Mouse (Mus musculus): ENCODE data around the gene Tinagl1.

Gene Tinagl1

GRCm38 (mm10) chr4:130175072-130175711, at the start of gene Tinagl1:
Tinagl1 (minus strand) TSS chr4:130175122.
- DNase-seq (ENCODE audit: low spot score), result no peak

GRCm38 (mm10) chr4:130224071-130224470, 49.1 kb upstream of the Tinagl1 start:
- no peak for DNase-seq (ENCODE audit: low spot score)

DNA sequence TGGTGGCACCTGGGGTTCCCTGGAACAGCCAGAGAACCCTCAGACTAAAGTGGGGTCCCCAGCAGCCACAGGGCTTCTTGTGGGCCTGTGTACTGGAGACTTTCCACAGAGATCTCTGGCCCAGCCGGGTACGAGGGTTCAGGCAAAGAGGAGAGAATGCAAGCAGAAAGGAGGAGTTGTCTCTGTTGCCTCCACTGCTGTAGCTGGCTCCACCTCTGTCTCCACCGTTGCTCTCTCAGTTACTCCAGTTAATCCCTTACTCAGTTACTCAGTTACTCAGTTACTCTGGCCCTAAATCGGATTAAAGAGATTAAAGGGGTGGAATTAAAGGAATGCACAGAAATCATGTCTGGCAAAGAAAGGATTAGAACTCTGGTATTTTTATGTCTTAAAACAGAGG, 47.3 kb upstream of the Tinagl1 start, which contains the start of gene Gm853:
Gene Gm853, minus strand, starts transcription at position 223 of the 400 bp plus-strand sequence.
- DNase-seq (ENCODE audit: low spot score), result no peak

DNA sequence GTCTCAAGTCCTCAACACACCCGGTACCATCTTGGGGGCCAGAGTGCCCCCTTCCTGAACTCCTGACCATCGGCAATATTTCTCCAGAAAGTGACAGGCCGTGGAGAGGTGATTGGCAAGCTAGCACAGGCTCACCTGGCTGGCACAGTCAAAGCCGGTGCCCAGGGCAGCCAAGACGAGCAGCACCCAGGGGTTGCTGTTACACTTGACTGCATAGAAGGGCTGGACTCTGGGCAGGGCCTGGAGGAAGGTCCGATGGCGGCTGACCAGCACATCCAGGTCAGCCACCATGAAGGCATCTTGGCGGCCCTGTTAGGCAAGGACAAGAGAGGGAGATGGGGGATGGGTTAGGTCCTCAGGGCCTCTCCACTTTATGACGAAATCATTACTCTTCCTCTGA, 45.3 kb upstream of the Tinagl1 start:
- DNase-seq (ENCODE audit: low spot score), result no peak

DNA sequence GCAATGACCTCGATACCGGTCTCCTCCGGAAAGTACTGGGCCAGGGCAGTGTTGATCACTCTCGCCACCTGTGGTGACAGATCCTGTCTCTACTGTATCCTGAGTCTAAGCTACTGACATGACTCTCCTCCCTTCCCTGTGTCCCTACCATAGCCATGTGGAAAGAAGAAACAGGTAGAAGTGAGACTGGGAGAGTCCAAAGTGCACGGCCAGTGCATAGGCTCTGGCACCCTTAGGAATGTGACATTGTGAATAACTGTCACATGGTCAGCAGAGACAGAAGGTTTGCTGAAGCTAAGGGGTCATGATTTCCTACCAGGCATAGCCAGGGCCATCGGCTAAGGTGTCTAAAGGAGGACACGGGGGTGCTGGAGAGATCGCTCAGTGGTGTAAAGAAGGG, 40.5 kb upstream of the Tinagl1 start:
- DNase-seq (ENCODE audit: low spot score), result no peak

DNA sequence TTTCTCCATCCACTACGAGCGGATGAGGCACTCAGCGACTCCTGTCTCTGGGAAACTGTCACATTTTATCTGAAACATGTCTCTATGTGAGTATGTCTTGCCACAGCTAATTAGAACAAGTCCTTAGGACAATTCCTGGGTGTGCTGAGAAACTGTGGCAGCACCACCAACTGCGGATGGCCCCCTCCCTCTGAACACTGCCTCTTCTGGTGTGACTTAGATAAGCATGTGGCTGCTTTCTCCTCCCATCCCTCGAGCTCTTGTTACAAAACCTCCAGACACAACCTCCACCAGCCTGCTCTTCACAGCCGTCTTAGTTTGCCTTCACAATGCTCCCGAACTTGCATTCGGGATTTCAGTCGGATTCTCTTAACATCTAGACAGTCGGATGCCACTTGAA, 38.9 kb upstream of the Tinagl1 start:
- DNase-seq (ENCODE audit: low spot score), result no peak

DNA sequence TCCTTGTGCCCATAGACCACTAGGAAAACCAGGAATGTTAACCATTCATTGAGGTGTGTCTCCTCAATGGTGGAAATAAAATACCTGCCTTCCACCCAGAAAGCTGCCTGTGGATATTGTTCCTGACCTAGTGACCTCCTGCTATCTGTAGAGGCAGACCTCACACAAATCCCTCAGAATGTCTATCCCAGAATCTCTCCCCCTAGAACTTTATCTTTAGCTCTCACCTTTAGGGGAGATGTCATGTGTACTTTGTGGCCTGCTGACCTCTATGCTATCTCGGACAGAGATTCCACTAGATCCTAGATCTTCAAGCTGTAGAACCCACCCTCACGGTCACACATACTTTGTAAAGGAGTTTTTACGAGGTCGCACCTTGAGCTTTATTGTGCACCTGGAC, 38.3 kb upstream of the Tinagl1 start:
- DNase-seq (ENCODE audit: low spot score), result no peak

GRCm38 (mm10) chr4:130212421-130212820, 37.5 kb upstream of the Tinagl1 start:
- no peak for DNase-seq (ENCODE audit: low spot score)

GRCm38 (mm10) chr4:130211870-130212269, 36.9 kb upstream of the Tinagl1 start:
- DNase-seq (ENCODE audit: low spot score), result no peak

DNA sequence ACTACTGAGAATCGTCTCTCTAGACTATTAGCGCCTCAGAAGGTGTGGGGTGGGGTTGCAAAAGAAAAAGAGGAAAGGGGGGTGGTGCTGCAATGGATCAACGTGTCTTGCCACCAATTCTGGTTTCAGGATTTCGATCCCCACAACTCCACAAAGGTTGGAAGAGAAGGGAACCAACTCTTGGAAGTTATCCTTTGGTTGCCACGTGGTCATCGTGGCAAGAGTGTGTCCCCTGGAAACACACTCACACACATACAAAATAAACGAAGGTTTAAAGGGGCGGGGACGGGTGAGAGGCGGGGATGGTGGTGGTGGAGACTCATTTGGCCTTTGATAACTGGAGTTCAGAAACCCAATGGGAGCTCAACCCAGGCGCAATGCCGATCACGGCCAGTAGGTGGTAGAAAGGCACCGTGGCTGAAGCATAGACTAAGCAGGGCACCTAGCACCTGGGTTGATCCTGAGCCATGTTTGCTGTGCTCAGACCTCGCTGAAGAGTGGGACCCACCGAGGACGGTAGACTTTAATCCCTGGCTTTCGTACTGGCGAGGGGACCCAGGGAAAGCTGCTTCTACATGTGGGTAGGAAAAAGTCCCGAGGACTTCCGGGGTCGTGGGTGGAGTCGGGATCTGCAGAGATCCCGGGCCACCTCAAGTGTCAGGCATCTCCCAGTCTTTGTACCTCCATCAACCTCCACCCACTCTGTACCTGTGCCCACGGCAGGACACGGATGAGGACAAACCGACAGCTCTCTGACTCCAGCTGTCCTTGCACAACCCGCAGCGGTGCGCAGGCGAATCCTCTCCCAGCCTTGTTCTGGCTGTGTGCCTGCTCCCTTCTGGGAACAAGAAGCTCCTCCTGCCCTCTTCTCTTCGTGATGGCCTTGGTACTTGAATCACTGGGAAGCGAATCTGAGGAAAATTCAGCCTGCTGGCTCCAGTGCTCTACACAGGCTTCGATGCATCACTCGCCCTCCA, 24.1 kb upstream of the Tinagl1 start:
- peak; percentile 75 for DNase-seq (ENCODE audit: low spot score)

DNA sequence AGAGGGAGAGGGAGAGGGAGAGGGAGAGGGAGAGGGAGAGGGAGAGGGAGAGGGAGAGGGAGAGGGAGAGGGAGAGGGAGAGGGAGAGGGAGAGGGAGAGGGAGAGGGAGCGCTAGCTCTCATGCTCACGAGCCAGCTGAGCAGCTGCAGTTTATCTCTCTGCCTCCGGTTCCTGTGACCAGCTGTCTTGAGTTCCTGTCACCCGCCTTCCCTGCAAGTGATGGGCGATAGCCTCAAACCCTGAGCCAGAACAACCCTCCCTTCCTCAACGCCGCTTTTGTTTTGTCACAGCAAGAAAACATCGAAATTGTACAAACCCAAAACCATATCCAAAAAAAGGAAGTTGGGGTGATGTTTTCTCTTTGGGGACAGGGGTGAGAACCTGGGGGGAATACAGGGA, 21.6 kb upstream of the Tinagl1 start:
- no peak for DNase-seq (ENCODE audit: low spot score)

GRCm38 (mm10) chr4:130195924-130196323, 21.0 kb upstream of the Tinagl1 start:
- DNase-seq (ENCODE audit: low spot score), result no peak

GRCm38 (mm10) chr4:130192266-130192665, 17.3 kb upstream of the Tinagl1 start:
- DNase-seq (ENCODE audit: low spot score), result no peak

DNA sequence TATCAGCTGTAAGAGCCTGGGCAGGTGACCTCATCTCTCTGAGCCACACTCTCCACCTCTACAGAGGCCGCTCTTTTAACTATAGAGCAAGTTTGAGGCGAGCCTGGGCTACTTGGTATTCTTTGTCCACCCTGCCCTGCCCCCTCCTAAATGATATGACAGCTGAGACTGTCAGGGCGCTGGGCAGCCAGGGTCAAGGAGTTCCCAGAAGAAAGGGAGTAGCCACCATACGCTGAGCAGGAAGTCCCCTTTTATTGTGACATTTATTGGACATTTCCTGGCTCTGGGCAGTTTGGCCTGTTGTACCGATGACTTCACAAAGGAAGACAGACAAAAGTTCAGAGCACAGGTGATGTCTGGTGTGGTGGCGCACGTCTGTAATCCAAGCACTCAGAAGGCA, 14.7 kb upstream of the Tinagl1 start:
- no peak for DNase-seq (ENCODE audit: low spot score)

DNA sequence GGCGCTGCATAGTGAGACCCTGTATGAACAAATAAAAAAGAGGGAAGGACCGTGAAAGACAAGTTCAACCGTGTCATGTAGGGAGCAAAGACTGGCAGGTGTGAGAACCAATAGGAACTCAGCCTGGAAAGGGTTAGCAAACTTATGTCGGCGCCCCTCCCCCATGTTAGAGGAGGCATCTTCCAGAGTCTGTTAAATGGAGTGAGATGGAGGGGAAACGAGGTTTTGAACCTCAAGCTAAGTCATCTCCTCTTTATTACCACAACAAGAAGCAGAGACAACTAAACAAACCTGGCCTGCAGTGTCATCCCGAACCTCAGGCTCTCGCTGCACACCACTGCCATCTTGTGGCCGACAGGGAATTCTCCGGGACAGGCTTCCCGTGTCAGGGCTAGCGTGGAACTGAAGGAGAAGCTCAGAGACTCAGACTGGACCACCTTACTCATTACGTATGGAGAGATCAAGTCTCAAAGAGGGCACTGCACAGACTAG, 13.9 kb upstream of the Tinagl1 start:
- peak; percentile 47 for DNase-seq (ENCODE audit: low spot score)

DNA sequence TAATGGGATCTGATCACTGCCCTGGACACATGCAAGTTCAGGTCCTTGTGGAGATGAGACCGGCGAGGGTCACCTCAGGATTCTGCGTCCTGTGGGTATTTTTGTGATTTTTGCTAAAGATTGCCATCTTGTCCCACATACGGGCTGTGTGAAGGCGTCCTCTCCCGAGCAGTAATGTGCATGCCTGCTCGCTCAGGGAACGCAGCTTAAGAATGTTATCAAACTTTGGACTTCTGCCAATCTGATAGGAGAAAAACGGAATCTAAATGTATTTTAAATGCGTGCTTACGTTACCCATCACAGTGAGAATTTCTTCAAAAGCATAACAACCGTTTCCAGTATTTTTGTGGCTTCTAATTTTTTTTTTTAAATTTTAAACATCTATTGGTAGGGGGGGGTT, 12.0 kb upstream of the Tinagl1 start:
- DNase-seq (ENCODE audit: low spot score), result no peak

- no peak for DNase-seq (ENCODE audit: low spot score)
These were observed 11.5 kb upstream of the Tinagl1 start for GRCm38 (mm10) chr4:130186450-130186849.

- DNase-seq (ENCODE audit: low spot score), result no peak
These were observed 9.0 kb upstream of the Tinagl1 start for GRCm38 (mm10) chr4:130183879-130184278.

GRCm38 (mm10) chr4:130183023-130183422, 8.1 kb upstream of the Tinagl1 start:
- DNase-seq (ENCODE audit: low spot score), result no peak

DNA sequence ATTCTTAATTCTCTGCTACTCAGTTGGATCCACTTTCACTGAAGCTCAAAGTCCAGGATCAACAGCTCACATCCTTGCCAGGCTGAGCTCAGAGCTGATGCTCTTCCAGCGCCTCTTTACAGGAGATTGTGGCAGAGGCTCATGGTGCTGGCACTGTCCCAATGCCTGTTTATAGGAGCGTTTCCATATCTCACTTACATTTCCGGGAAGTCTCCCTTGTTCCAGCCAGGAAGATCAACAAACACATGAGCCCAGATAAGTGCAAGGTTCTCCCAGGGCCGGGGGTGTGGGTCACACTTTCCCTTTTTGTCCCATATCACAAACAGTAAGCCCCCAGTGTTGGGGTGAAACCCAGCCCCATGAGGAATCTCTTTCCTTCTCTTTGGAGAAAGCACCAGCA, 7.0 kb upstream of the Tinagl1 start:
- no peak for DNase-seq (ENCODE audit: low spot score)

DNA sequence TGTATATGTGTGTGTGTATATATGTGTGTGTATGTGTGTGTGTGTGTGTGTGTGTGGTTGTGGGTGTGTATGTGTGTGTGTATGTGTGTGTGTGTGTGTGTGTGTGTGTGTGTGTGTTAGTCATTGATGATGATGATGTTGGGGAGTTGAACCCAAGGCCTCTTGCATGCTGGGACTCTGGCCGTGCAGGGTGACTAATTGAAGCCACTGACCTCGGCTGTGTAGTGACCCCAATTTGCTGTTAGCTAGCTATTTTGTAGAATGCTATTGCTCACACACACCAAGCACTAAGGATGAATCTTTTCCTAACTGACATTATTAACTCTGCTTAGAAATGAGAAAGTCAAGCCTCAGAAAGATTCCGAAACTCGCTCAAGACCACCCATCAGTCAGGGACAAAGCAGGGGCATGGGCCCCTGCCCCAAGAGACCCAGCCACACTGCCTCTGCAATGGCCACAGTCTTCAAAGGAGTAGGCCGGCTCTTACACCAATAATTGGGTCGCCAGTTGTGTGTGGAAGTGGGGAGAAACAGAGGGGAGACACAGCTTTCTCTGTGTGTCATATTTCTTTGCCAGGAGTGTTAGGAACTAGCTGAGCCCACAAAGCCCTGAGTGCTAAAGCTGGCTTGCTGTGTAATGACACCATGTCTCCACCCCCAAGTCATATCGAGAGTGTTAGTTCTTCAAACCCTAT, 6.1 kb upstream of the Tinagl1 start:
- DNase-seq (ENCODE audit: low spot score), result no peak

GRCm38 (mm10) chr4:130179876-130180275, 5.0 kb upstream of the Tinagl1 start:
- DNase-seq (ENCODE audit: low spot score), result no peak

All from left cerebral cortex, adult 11 months (tissue).